Mouse (Mus musculus): ENCODE measurements around the gene Tnfaip3. TPM values are rescaled to one million over a fixed set of nuclear protein-coding genes. Genes with fewer than 3 reads are reported as not detected.

Gene Tnfaip3
- polyA plus RNA-seq (2014; fragmentation: Illumina TruSeq; extraction: RNeasy Lipid Tissue Mini Kit (QIAGEN cat#74804); ENCODE audit: low read depth, low replicate concordance) = 2.6 TPM

GRCm38 (mm10) chr10:19015257-19015862 is at the start of gene Tnfaip3:
TSS of gene Tnfaip3 (minus strand) at chr10:19015657.

Other genes with a start within 250 kb of the Tnfaip3 start
- not detected for gene Gm4922, start 228.9 kb downstream of the Tnfaip3 start, polyA plus RNA-seq (2014; fragmentation: Illumina TruSeq; extraction: RNeasy Lipid Tissue Mini Kit (QIAGEN cat#74804); ENCODE audit: low read depth, low replicate concordance)
- gene Perp, start 170.6 kb downstream of the Tnfaip3 start, polyA plus RNA-seq (2014; fragmentation: Illumina TruSeq; extraction: RNeasy Lipid Tissue Mini Kit (QIAGEN cat#74804); ENCODE audit: low read depth, low replicate concordance) = 9.2 TPM

Data from adrenal gland, adult 10 weeks (tissue).